ENCODE assay signal across 10 mouse cellular contexts in genomic region chr5:124233874-124234661, GRCm38 (mm10). TPM values are rescaled to one million over a fixed set of nuclear protein-coding genes. Genes with fewer than 3 reads are reported as not detected.
DNase-seq lines count a peak whose midpoint lies in the region; ATAC-seq lines count a peak whose summit lies in the region.
"Had no signal": no experiment of that assay in that cellular context is flagged by ENCODE, and none has a peak within 500 bp of the region (broad histone marks: within the 10 kb centered on the region; RNA-seq: fewer than 3 reads in every experiment).

No protein-coding gene starts in this region.

- no peak overlapping the region for H3K4me2 ChIP-seq in hindbrain, embryonic 11.5 days (replicated peaks; ENCODE audit: low read depth, low read length)
- no peak overlapping the region for H3K4me2 ChIP-seq in midbrain, embryonic 13.5 days (replicated peaks)

- no peak for ATAC-seq in hindbrain, embryonic 11.5 days (ENCODE audit: low FRiP score)
- no peak for ATAC-seq in megakaryocyte-erythroid progenitor cell, adult 5-6 weeks (replicated peaks; ENCODE audit: low FRiP score, low TSS enrichment, poor library complexity, severe bottlenecking)
- no peak for ATAC-seq in midbrain, embryonic 13.5 days
- ATAC-seq: forebrain, postnatal 0 days had no signal

- H3K9ac ChIP-seq in hindbrain, embryonic 11.5 days (ENCODE audit: low read depth, low read length) = no peak overlapping the region
- no peak overlapping the region for H3K9ac ChIP-seq in midbrain, embryonic 13.5 days (replicated peaks)
- H3K9ac ChIP-seq: forebrain, postnatal 0 days had no signal

- H3K9me3 ChIP-seq in hindbrain, embryonic 10.5 days = no peaks in the 10 kb centered on the region
- no peaks in the 10 kb centered on the region for H3K9me3 ChIP-seq in hindbrain, embryonic 11.5 days (ENCODE audit: control insufficient read depth, low read length)
- H3K9me3 ChIP-seq in limb, embryonic 10.5 days (replicated peaks) = no peaks in the 10 kb centered on the region
- no peaks in the 10 kb centered on the region for H3K9me3 ChIP-seq in midbrain, embryonic 13.5 days

- no peak for DNase-seq in hindbrain, embryonic 10.5 days (ENCODE audit: low spot score)
- DNase-seq in hindbrain, embryonic 11.5 days (ENCODE audit: low spot score) = no peak
- peak; percentile 23 for DNase-seq in thymus, postnatal 0 days (ENCODE audit: low spot score)
- no peak for DNase-seq in thymus, postnatal 10 days (ENCODE audit: low spot score in 2 of 2)
- no peak for DNase-seq in limb, embryonic 10.5 days (ENCODE audit: low spot score)
- DNase-seq in c-Kit-positive CD71-positive TER-119-positive erythroid progenitor cells, embryonic 14.5 days (ENCODE audit: low spot score) = no peak
- DNase-seq: forebrain, postnatal 0 days; left cerebral cortex, postnatal 4 days had no signal

- 61% methylated on average over 12 of the region's 12 CpGs for WGBS in hindbrain, embryonic 10.5 days
- 58% methylated on average over 12 of the region's 12 CpGs for WGBS in hindbrain, embryonic 11.5 days
- 62% methylated on average over 12 of the region's 12 CpGs for WGBS in limb, embryonic 10.5 days
- 64% methylated on average over 12 of the region's 12 CpGs for WGBS in midbrain, embryonic 13.5 days

- peak overlapping the region; percentile 47; the same call in 1 of the 2 replicates for H3K27ac ChIP-seq in hindbrain, embryonic 10.5 days
- H3K27ac ChIP-seq in hindbrain, embryonic 11.5 days (ENCODE audit: low read depth, low read length) = no peak overlapping the region
- 0 out of 2 replicates have a peak overlapping the region, but pooled peaks have one; percentile 1 for H3K27ac ChIP-seq in limb, embryonic 10.5 days
- no peak overlapping the region for H3K27ac ChIP-seq in midbrain, embryonic 13.5 days

- no peaks in the 10 kb centered on the region for H3K27me3 ChIP-seq in hindbrain, embryonic 10.5 days (ENCODE audit: insufficient read depth, poor library complexity, severe bottlenecking)
- H3K27me3 ChIP-seq in hindbrain, embryonic 11.5 days (ENCODE audit: control insufficient read depth, insufficient read depth, low read length) = no peaks in the 10 kb centered on the region
- no peaks in the 10 kb centered on the region for H3K27me3 ChIP-seq in limb, embryonic 10.5 days (ENCODE audit: low read depth, poor library complexity, severe bottlenecking)
- no peaks in the 10 kb centered on the region for H3K27me3 ChIP-seq in midbrain, embryonic 13.5 days

- H3K4me1 ChIP-seq in hindbrain, embryonic 10.5 days (replicated peaks) = peaks cover 42% of the 10 kb centered on the region
- H3K4me1 ChIP-seq in hindbrain, embryonic 11.5 days (replicated peaks; ENCODE audit: control insufficient read depth, insufficient read depth, low read length) = no peaks in the 10 kb centered on the region
- H3K4me1 ChIP-seq in limb, embryonic 10.5 days = peaks cover 36% of the 10 kb centered on the region
- peaks cover 18% of the 10 kb centered on the region for H3K4me1 ChIP-seq in midbrain, embryonic 13.5 days (replicated peaks)

- H3K36me3 ChIP-seq in hindbrain, embryonic 10.5 days = no peaks in the 10 kb centered on the region
- no peaks in the 10 kb centered on the region for H3K36me3 ChIP-seq in hindbrain, embryonic 11.5 days (ENCODE audit: control insufficient read depth, insufficient read depth, low read length)
- H3K36me3 ChIP-seq in limb, embryonic 10.5 days = no peaks in the 10 kb centered on the region
- H3K36me3 ChIP-seq in midbrain, embryonic 13.5 days = no peaks in the 10 kb centered on the region

- no peak overlapping the region for H3K4me3 ChIP-seq in hindbrain, embryonic 10.5 days
- no peak overlapping the region for H3K4me3 ChIP-seq in hindbrain, embryonic 11.5 days (ENCODE audit: low read depth, low read length)
- H3K4me3 ChIP-seq in limb, embryonic 10.5 days = no peak overlapping the region
- no peak overlapping the region for H3K4me3 ChIP-seq in midbrain, embryonic 13.5 days (replicated peaks)

RNA-seq across cellular contexts. Expression of gene Pitpnm2, which starts 15.5 kb away (rescaled TPM):
- 3.2 and 3.6 TPM in 2 replicates for polyA plus RNA-seq in hindbrain, embryonic 10.5 days (2016; fragmentation: Nextera tagmentation; extraction: Ambion mirVana)
- polyA plus RNA-seq in hindbrain, embryonic 11.5 days (2014; fragmentation: Nextera tagmentation; extraction: Ambion mirVana) = 5.1 and 6.0 TPM in 2 replicates
- 22.6 and 33.9 TPM in 2 replicates for polyA plus RNA-seq in thymus, postnatal 0 days (2015; fragmentation: Nextera tagmentation; extraction: Ambion mirVana)
- polyA plus RNA-seq in limb, embryonic 10.5 days (2016; fragmentation: Nextera tagmentation; extraction: Ambion mirVana) = 2.0 and 2.4 TPM in 2 replicates
- 23.7 and 33.3 TPM in 2 replicates for total RNA-seq in megakaryocyte-erythroid progenitor cell, adult 5-6 weeks (2014; fragmentation: Nextera tagmentation)
- 6.5 and 10.9 TPM in 2 replicates for total RNA-seq in megakaryocyte-erythroid progenitor cell, adult 5-6 weeks (2017)
- 6.6 and 7.7 TPM in 2 replicates for polyA plus RNA-seq in midbrain, embryonic 13.5 days (2015; fragmentation: Nextera tagmentation; extraction: Ambion mirVana)

Comparison
In these comparisons a context has a peak if more than half of its experiments do, and no peak if none do; other contexts are left out.
1. H3K27ac ChIP-seq: peak in hindbrain, embryonic 10.5 days (single experiment) and limb, embryonic 10.5 days (single experiment); none in hindbrain, embryonic 11.5 days (single experiment) and midbrain, embryonic 13.5 days (single experiment).